Mouse (Mus musculus): Measurements from ENCODE around the gene Trib2.

DNA sequence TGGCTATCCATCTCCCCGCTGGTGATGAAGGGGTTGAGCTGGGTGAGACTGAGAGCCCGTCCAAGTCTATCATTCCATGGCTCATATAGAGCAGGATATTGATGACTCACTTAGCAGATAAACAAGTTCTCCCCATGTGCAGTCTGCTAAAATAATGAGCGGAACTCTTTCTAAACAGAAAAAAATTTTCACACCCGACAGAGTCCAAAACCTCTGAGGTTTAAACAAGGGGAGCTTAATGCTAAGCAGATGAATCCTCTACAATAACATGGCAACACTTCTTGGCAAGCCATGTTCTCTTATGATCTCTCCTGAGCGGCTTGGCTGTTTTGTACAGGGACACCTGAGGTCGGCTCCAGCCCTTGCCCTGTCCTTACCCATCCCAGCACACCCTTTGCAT is 45.0 kb downstream of the Trib2 start:
- TF ChIP-seq CTCF (IDR thresholded peaks at IDR 0.05): no peak
- no peak for TF ChIP-seq EP300 (IDR thresholded peaks at IDR 0.05; ENCODE audit: insufficient read depth, low read depth, low read length)

Measured in heart, adult 2 months (tissue).